Mouse (Mus musculus) urinary bladder, postnatal 4 days (tissue): ENCODE results near the gene Itprid1.
A peak's percentile ranks its signal among the peaks of the same experiment; 100 is the strongest.

Experiments
- DNase-seq, 2 experiments: peaks; one replicate each; pipeline ENCODE4 v3.0.0; 2021 to 2022; ENCODE audit warnings: low spot score in 2 of 2

The Itprid1 gene

GRCm38 (mm10) chr6:55887598-55887997 lies 50.9 kb downstream of the Itprid1 start:
- no peak for DNase-seq

- DNase-seq: no peak
Measured at GRCm38 (mm10) chr6:55901568-55902328, 65.1 kb downstream of the Itprid1 start.

- no peak for DNase-seq
Measured at GRCm38 (mm10) chr6:55902329-55902605, 65.6 kb downstream of the Itprid1 start.

- no peak for DNase-seq
Measured at GRCm38 (mm10) chr6:55919206-55919605, 82.5 kb downstream of the Itprid1 start.

GRCm38 (mm10) chr6:55920282-55920720 lies 83.6 kb downstream of the Itprid1 start:
- DNase-seq: no peak

- no peak for DNase-seq
Measured at GRCm38 (mm10) chr6:55920866-55921630, 84.4 kb downstream of the Itprid1 start.

GRCm38 (mm10) chr6:55944709-55945108 lies 108.0 kb downstream of the Itprid1 start:
- DNase-seq: no peak

- DNase-seq: peak in 1 of 2 experiments; percentile 63
Measured at GRCm38 (mm10) chr6:55950345-55951110, 113.8 kb downstream of the Itprid1 start.

GRCm38 (mm10) chr6:55972998-55973397 lies 136.3 kb downstream of the Itprid1 start:
- DNase-seq: no peak

GRCm38 (mm10) chr6:55979766-55980165 lies 143.1 kb downstream of the Itprid1 start:
- no peak for DNase-seq

GRCm38 (mm10) chr6:56008711-56009110 lies 172.0 kb downstream of the Itprid1 start:
- no peak for DNase-seq

- DNase-seq: no peak
Measured at GRCm38 (mm10) chr6:56012384-56012783, 175.7 kb downstream of the Itprid1 start.

- no peak for DNase-seq
Measured at GRCm38 (mm10) chr6:56017291-56017994, 180.7 kb downstream of the Itprid1 start, which contains the start of gene Ppp1r17. Ppp1r17 (plus strand) TSS chr6:56017497.

GRCm38 (mm10) chr6:56019632-56020031 lies 182.9 kb downstream of the Itprid1 start:
- no peak for DNase-seq

GRCm38 (mm10) chr6:56025533-56025932 lies 188.8 kb downstream of the Itprid1 start:
- no peak for DNase-seq

- DNase-seq: no peak
Measured at GRCm38 (mm10) chr6:56027318-56027717, 190.6 kb downstream of the Itprid1 start.

GRCm38 (mm10) chr6:56027966-56028365 lies 191.3 kb downstream of the Itprid1 start:
- no peak for DNase-seq
